Mouse (Mus musculus) cerebellum, postnatal 10 days (tissue): ENCODE measurements at regions not wholly inside any gene's neighbourhood (a gene's known extent, or its start where the extent isn't known, plus 50 kb on each side); places are given as distances from the start of the nearest gene placed in this dataset.
A peak's percentile ranks its signal among the peaks of the same experiment; 100 is the strongest.

ENCODE experiments used
- DNase-seq, 2 experiments: peaks; one replicate each; pipeline ENCODE4 v3.0.0; 2021; ENCODE audit warnings: mixed read lengths in 2 of 2

- no peak for DNase-seq
Measured at GRCm38 (mm10) chr9:27557886-27558285, 161.3 kb downstream of the Spata19 start.

- DNase-seq: no peak
Measured at GRCm38 (mm10) chr9:27558286-27558685, 161.7 kb downstream of the Spata19 start.

GRCm38 (mm10) chr9:27568372-27569053, 171.9 kb downstream of the Spata19 start:
- DNase-seq: peak; percentile 58 to 59

GRCm38 (mm10) chr9:27569054-27569387, 172.4 kb downstream of the Spata19 start:
- no peak for DNase-seq

- DNase-seq: peak; percentile 73 to 77
Measured at GRCm38 (mm10) chr9:27617096-27617839, 173.3 kb upstream of the Opcml start.

- no peak for DNase-seq
Measured at GRCm38 (mm10) chr9:27634901-27635300, 155.7 kb upstream of the Opcml start.

GRCm38 (mm10) chr9:27640611-27641010, 150.0 kb upstream of the Opcml start:
- DNase-seq: peak; percentile 36 to 41

GRCm38 (mm10) chr9:27643312-27643711, 147.3 kb upstream of the Opcml start:
- DNase-seq: peak in 1 of 2 experiments; percentile 32

GRCm38 (mm10) chr9:27643916-27644315, 146.7 kb upstream of the Opcml start:
- peak; percentile 86 for DNase-seq

- no peak for DNase-seq
Measured at GRCm38 (mm10) chr9:27645435-27645834, 145.1 kb upstream of the Opcml start.

- DNase-seq: no peak
Measured at GRCm38 (mm10) chr9:27646100-27646499, 144.5 kb upstream of the Opcml start.

- no peak for DNase-seq
Measured at GRCm38 (mm10) chr9:27646956-27647355, 143.6 kb upstream of the Opcml start.

- peak; percentile 56 to 64 for DNase-seq
Measured at GRCm38 (mm10) chr9:27658001-27658400, 132.6 kb upstream of the Opcml start.

- DNase-seq: no peak
Measured at GRCm38 (mm10) chr9:27661431-27662300, 128.9 kb upstream of the Opcml start.

- DNase-seq: no peak
Measured at GRCm38 (mm10) chr9:27663230-27663629, 127.3 kb upstream of the Opcml start.

- no peak for DNase-seq
Measured at GRCm38 (mm10) chr9:27665659-27666058, 124.9 kb upstream of the Opcml start.

GRCm38 (mm10) chr9:27670032-27670740, 120.4 kb upstream of the Opcml start:
- no peak for DNase-seq

- no peak for DNase-seq
Measured at GRCm38 (mm10) chr9:27685325-27685724, 105.2 kb upstream of the Opcml start.

- DNase-seq: no peak
Measured at GRCm38 (mm10) chr9:27691616-27692015, 99.0 kb upstream of the Opcml start.

- no peak for DNase-seq
Measured at GRCm38 (mm10) chr9:27692751-27693150, 97.8 kb upstream of the Opcml start.

- DNase-seq: peak in 1 of 2 experiments; percentile 12
Measured at GRCm38 (mm10) chr9:27694805-27695593, 95.6 kb upstream of the Opcml start.

- peak in 1 of 2 experiments; percentile 9 for DNase-seq
Measured at GRCm38 (mm10) chr9:27701559-27701958, 89.0 kb upstream of the Opcml start.
